Mouse (Mus musculus): Measurements from ENCODE around the gene Ctnnbip1.
A peak's percentile ranks its signal among the peaks of the same experiment; 100 is the strongest.

DNA sequence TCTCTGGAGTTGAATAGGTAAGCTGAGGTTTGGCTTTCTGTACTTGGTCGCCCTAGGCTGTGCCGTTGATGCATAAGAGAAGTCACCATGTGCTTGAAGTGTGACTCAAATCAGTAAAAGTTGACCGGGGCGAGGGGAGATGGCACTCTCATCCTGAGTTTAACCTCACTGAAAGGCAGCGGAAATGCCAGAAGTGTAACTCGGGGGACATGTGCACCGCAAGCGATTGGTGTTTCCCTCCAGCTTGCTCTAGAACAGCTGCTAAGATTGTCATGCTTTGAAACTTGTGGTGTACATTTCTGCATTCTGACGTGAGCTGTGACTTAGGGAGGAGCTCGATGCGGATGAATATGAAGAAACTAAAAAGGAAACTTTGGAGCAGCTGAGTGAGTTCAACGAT lies 30.3 kb upstream of the Ctnnbip1 start:
- TF ChIP-seq E2F4 (IDR thresholded peaks at IDR 0.05; ENCODE audit: insufficient read depth) (no peak), POLR2A (IDR thresholded peaks at IDR 0.05; ENCODE audit: insufficient read length, low read depth) (no peak), MAX (IDR thresholded peaks at IDR 0.05; ENCODE audit: low read depth) (no peak), POLR2AphosphoS2 (IDR thresholded peaks at IDR 0.05; ENCODE audit: insufficient read length, low read depth) (no peak), USF1 (IDR thresholded peaks at IDR 0.05; ENCODE audit: low read depth) (no peak), MYOG (IDR thresholded peaks at IDR 0.05; ENCODE audit: control insufficient read depth in 1 of 3, insufficient read depth in 1 of 3, insufficient read length in 2 of 3, low read depth in 2 of 3) (peak; percentile 46 to 90 (median 85)), MYOD1 (IDR thresholded peaks at IDR 0.05; ENCODE audit: control insufficient read depth in 1 of 3, insufficient read length in 2 of 3, low read depth in 2 of 3) (peak; percentile 65 to 90 (median 88)), TCF12 (IDR thresholded peaks at IDR 0.05; ENCODE audit: insufficient read depth, poor library complexity, severe bottlenecking) (no peak)
